8 mouse cellular contexts compared by ENCODE assay signal in the genomic region with DNA sequence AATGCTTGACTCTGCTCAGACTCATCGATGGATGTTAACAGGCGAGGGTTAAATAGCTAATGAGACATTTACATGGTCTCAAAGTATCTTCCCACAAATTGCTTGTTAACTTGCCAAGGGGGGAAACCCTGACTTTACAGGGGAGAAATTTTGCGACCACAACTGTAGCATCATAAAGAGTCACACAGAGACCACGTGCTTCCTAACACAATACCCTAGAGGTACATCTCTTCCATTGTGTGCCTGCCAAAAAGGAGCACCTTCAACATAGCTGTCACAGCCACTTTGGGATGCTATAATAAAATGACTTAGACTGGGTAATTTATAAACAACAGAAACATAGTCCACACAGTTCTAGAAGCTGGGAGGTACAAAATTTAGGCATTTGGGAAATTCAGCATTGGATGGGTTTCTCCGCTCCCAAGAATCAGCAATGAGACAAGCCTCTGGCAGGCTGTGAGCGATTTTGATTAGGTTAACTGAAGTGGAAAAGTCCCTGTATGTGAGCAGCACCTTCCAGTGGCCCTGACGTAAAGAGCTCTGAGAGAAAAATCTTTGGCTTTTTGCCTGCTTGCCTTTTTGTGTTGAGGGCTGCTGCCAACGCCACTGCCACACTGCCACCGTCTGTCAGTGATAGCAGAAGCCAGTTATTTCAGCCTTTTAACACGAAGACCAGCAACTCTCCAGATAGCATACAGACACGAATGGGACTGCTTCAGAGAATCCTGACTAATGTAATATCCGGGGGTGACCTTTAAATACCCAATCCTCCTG. TPM values are rescaled to one million over a fixed set of nuclear protein-coding genes. Genes with fewer than 3 reads are reported as not detected.
DNase-seq lines count a peak whose midpoint lies in the region; ATAC-seq and TF ChIP-seq lines count a peak whose summit lies in the region.

No protein-coding gene starts in this region.

- 56% methylated on average over 12 of the region's 12 CpGs for WGBS in lung, postnatal 0 days
- WGBS in intestine, embryonic 15.5 days, result 64% methylated on average over 12 of the region's 12 CpGs

- no peak overlapping the region for H3K9ac ChIP-seq in lung, postnatal 0 days (replicated peaks; ENCODE audit: low read depth)
- no peak overlapping the region for H3K9ac ChIP-seq in intestine, embryonic 15.5 days

- no peak for TF ChIP-seq CTCF in lung, postnatal 0 days (IDR thresholded peaks at IDR 0.05)

- no peak overlapping the region for H3K27ac ChIP-seq in lung, postnatal 0 days (ENCODE audit: low read length)
- H3K27ac ChIP-seq in intestine, embryonic 15.5 days, result no peak overlapping the region

- H3K4me2 ChIP-seq in lung, postnatal 0 days (replicated peaks; ENCODE audit: low read depth, low read length), result no peak overlapping the region
- H3K4me2 ChIP-seq in intestine, embryonic 15.5 days (replicated peaks), result no peak overlapping the region

- no peaks in the 10 kb centered on the region for H3K9me3 ChIP-seq in lung, postnatal 0 days (ENCODE audit: low read length)
- no peaks in the 10 kb centered on the region for H3K9me3 ChIP-seq in intestine, embryonic 15.5 days

- no peaks in the 10 kb centered on the region for H3K27me3 ChIP-seq in lung, postnatal 0 days (replicated peaks; ENCODE audit: insufficient read depth, low read length)
- H3K27me3 ChIP-seq in intestine, embryonic 15.5 days (replicated peaks), result no peaks in the 10 kb centered on the region

- no peak for ATAC-seq in lung, postnatal 0 days
- no peak for ATAC-seq in intestine, embryonic 15.5 days

- peak; percentile 21 for DNase-seq in heart, adult 8-10 months (ENCODE audit: low spot score)
- DNase-seq in heart, postnatal 25 days (ENCODE audit: low spot score), result no peak
- DNase-seq in lung, postnatal 36 days, result peak; percentile 7
- no peak for DNase-seq in lung, postnatal 0 days (ENCODE audit: low spot score)
- DNase-seq in cerebellum, postnatal 14 days, result peak; percentile 73 to 77
- DNase-seq in retina, embryonic 14.5 days (ENCODE audit: low spot score), result peak; percentile 3
- no peak for DNase-seq in B cell, adult 2 months

- no peaks in the 10 kb centered on the region for H3K4me1 ChIP-seq in lung, postnatal 0 days (ENCODE audit: insufficient read depth, low read depth, low read length)
- H3K4me1 ChIP-seq in intestine, embryonic 15.5 days (replicated peaks), result no peaks in the 10 kb centered on the region

- TF ChIP-seq EP300 in lung, postnatal 0 days (IDR thresholded peaks at IDR 0.05), result no peak

- intact Hi-C loops in heart, postnatal 25 days (cut with DNase I), result loop anchor here (5.0 kb wide), 1 partner anchor 103 kb away; no protein-coding TSS in a partner anchor

- H3K36me3 ChIP-seq in lung, postnatal 0 days (ENCODE audit: insufficient read depth, low read length), result no peaks in the 10 kb centered on the region
- H3K36me3 ChIP-seq in intestine, embryonic 15.5 days, result no peaks in the 10 kb centered on the region

- H3K4me3 ChIP-seq in lung, postnatal 0 days (ENCODE audit: low read depth, low read length), result no peak overlapping the region
- no peak overlapping the region for H3K4me3 ChIP-seq in intestine, embryonic 15.5 days (replicated peaks)

RNA-seq across cellular contexts. Expression of gene 1810030O07Rik, which starts 27.8 kb away (rescaled TPM):
- total RNA-seq in heart, adult 8-10 months (2022), result 10 to 100 TPM; 11.6 to 17.1 (median 13.6) TPM
- 10 to 100 TPM in 1 of 2 experiments, 1 to 10 TPM in 1; 7.8 to 12.1 TPM for total RNA-seq in heart, postnatal 25 days (2021)
- polyA plus RNA-seq in lung, postnatal 0 days (2015; fragmentation: Nextera tagmentation; extraction: Ambion mirVana), result 22.9 and 26.5 TPM in 2 replicates
- polyA plus RNA-seq in intestine, embryonic 15.5 days (2015; fragmentation: Nextera tagmentation; extraction: Ambion mirVana), result 35.6 and 38.5 TPM in 2 replicates

RNA-seq across cellular contexts. Expression of gene Atp6ap2, which starts 58.1 kb away (rescaled TPM):
- total RNA-seq in heart, adult 8-10 months (2022), result 10 to 100 TPM; 16.3 to 20.2 (median 17.9) TPM
- total RNA-seq in heart, postnatal 25 days (2021), result 10 to 100 TPM; 18.0 to 22.4 TPM
- polyA plus RNA-seq in lung, postnatal 0 days (2015; fragmentation: Nextera tagmentation; extraction: Ambion mirVana), result 103 TPM in 2 replicates
- 155 TPM in 2 replicates for polyA plus RNA-seq in intestine, embryonic 15.5 days (2015; fragmentation: Nextera tagmentation; extraction: Ambion mirVana)

Comparison
In these comparisons a context has a peak if more than half of its experiments do, and no peak if none do; other contexts are left out.
1. DNase-seq: peak in heart, adult 8-10 months (single experiment), lung, postnatal 36 days (single experiment), cerebellum, postnatal 14 days (2 of 2) and retina, embryonic 14.5 days (single experiment); none in heart, postnatal 25 days (single experiment), lung, postnatal 0 days (single experiment) and B cell, adult 2 months (0 of 2).